Mouse (Mus musculus) bone marrow, adult 2 months (tissue): ENCODE measurements around the gene Chchd6.

Source experiments
- CTCF ChIP-seq: fragments of 200-500 bp; IDR thresholded peaks from 2 replicates; pipeline ENCODE4 v1.5.1; 2011; ENCODE audit warnings: low read length, control low read depth; ENCODE audit not compliant: control insufficient read depth, insufficient read depth
- POLR2A ChIP-seq: fragments of 200-500 bp; IDR thresholded peaks from 2 replicates; pipeline ENCODE4 v1.6.1; 2011; ENCODE audit warnings: low read depth, mild to moderate bottlenecking, control low read depth, low read length, borderline replicate concordance; ENCODE audit not compliant: control insufficient read depth

GRCm38 (mm10) chr6:89337574-89337973 lies 257.9 kb downstream of the Chchd6 start:
- TF ChIP-seq POLR2A (no peak), CTCF (no peak)
